Mouse (Mus musculus): ENCODE data around the gene Tbx19.

- TF ChIP-seq POLR2A (IDR thresholded peaks at IDR 0.05; ENCODE audit: extremely low read depth, insufficient read depth, low read length) (no peak), CTCF (IDR thresholded peaks at IDR 0.05; ENCODE audit: low read depth, low read length) (no peak)
Measured at GRCm38 (mm10) chr1:165184178-165184577, 23.6 kb upstream of the Tbx19 start.
